In genomic region chr4:136928928-136929327, GRCm38 (mm10) we compare ENCODE assay signal across 8 mouse cellular contexts. TPM values are rescaled to one million over a fixed set of nuclear protein-coding genes. Genes with fewer than 3 reads are reported as not detected.
DNase-seq lines count a peak whose midpoint lies in the region; ATAC-seq and TF ChIP-seq lines count a peak whose summit lies in the region.

No protein-coding gene starts in this region.

- H3K4me2 ChIP-seq in heart, postnatal 0 days (ENCODE audit: low read depth, low read length): no peak overlapping the region
- no peak overlapping the region for H3K4me2 ChIP-seq in embryonic facial prominence, embryonic 14.5 days (ENCODE audit: low read depth, low read length)
- no peak overlapping the region for H3K4me2 ChIP-seq in hindbrain, embryonic 12.5 days (replicated peaks)

- TF ChIP-seq CTCF in heart, postnatal 0 days (IDR thresholded peaks at IDR 0.05; ENCODE audit: low read depth): peak; percentile 39

- H3K9me3 ChIP-seq in heart, postnatal 0 days (replicated peaks; ENCODE audit: control insufficient read depth, low read length): no peaks in the 10 kb centered on the region
- H3K9me3 ChIP-seq in heart, embryonic 10.5 days: no peaks in the 10 kb centered on the region
- no peaks in the 10 kb centered on the region for H3K9me3 ChIP-seq in embryonic facial prominence, embryonic 14.5 days (ENCODE audit: control insufficient read depth, low read length)
- H3K9me3 ChIP-seq in hindbrain, embryonic 12.5 days (replicated peaks): no peaks in the 10 kb centered on the region

- no peak for TF ChIP-seq EP300 in heart, postnatal 0 days (IDR thresholded peaks at IDR 0.05; ENCODE audit: low read depth)

- no peak for ATAC-seq in heart, postnatal 0 days (ENCODE audit: insufficient read depth, low read depth)
- no peak for ATAC-seq in embryonic facial prominence, embryonic 14.5 days (ENCODE audit: low read depth)
- ATAC-seq in hindbrain, embryonic 12.5 days (ENCODE audit: low FRiP score): no peak

- H3K36me3 ChIP-seq in heart, postnatal 0 days (replicated peaks; ENCODE audit: control insufficient read depth, insufficient read depth, low read length): no peaks in the 10 kb centered on the region
- no peaks in the 10 kb centered on the region for H3K36me3 ChIP-seq in heart, embryonic 10.5 days
- no peaks in the 10 kb centered on the region for H3K36me3 ChIP-seq in embryonic facial prominence, embryonic 14.5 days (ENCODE audit: control insufficient read depth, insufficient read depth, low read length)
- H3K36me3 ChIP-seq in hindbrain, embryonic 12.5 days: no peaks in the 10 kb centered on the region

- no peak overlapping the region for H3K9ac ChIP-seq in heart, postnatal 0 days (replicated peaks; ENCODE audit: low read depth, low read length)
- no peak overlapping the region for H3K9ac ChIP-seq in embryonic facial prominence, embryonic 14.5 days (ENCODE audit: low read depth, low read length)
- no peak overlapping the region for H3K9ac ChIP-seq in hindbrain, embryonic 12.5 days

- peaks cover 63% of the 10 kb centered on the region for H3K27me3 ChIP-seq in heart, postnatal 0 days (ENCODE audit: control insufficient read depth, insufficient read depth, low read length)
- peaks cover 98% of the 10 kb centered on the region for H3K27me3 ChIP-seq in heart, embryonic 10.5 days (ENCODE audit: insufficient read depth, poor library complexity, severe bottlenecking)
- peaks cover 19% of the 10 kb centered on the region for H3K27me3 ChIP-seq in embryonic facial prominence, embryonic 14.5 days (replicated peaks; ENCODE audit: control insufficient read depth, insufficient read depth, low read length)
- peaks cover 59% of the 10 kb centered on the region for H3K27me3 ChIP-seq in hindbrain, embryonic 12.5 days

- DNase-seq in heart, postnatal 0 days (ENCODE audit: low spot score): no peak
- DNase-seq in heart, embryonic 10.5 days (ENCODE audit: low spot score): no peak
- DNase-seq in 416B (ENCODE audit: low read depth): peak; percentile 58
- DNase-seq in R1 (ENCODE audit: low read depth, low spot score): peak; percentile 88
- peak; percentile 43 for DNase-seq in embryonic facial prominence, embryonic 14.5 days (ENCODE audit: low spot score)
- peak; percentile 80 for DNase-seq in retina, postnatal 1 day
- DNase-seq in urinary bladder, postnatal 4 days (ENCODE audit: low spot score in 2 of 2): no peak

- no peak overlapping the region for H3K4me3 ChIP-seq in heart, postnatal 0 days (ENCODE audit: low read depth, low read length)
- no peak overlapping the region for H3K4me3 ChIP-seq in heart, embryonic 10.5 days
- H3K4me3 ChIP-seq in embryonic facial prominence, embryonic 14.5 days (ENCODE audit: low read depth, low read length): no peak overlapping the region
- no peak overlapping the region for H3K4me3 ChIP-seq in hindbrain, embryonic 12.5 days

- no peak overlapping the region for H3K27ac ChIP-seq in heart, postnatal 0 days (ENCODE audit: low read depth)
- H3K27ac ChIP-seq in heart, embryonic 10.5 days: no peak overlapping the region
- no peak overlapping the region for H3K27ac ChIP-seq in embryonic facial prominence, embryonic 14.5 days (replicated peaks; ENCODE audit: low read depth, low read length)
- H3K27ac ChIP-seq in hindbrain, embryonic 12.5 days: no peak overlapping the region

- no peaks in the 10 kb centered on the region for H3K4me1 ChIP-seq in heart, postnatal 0 days (ENCODE audit: control insufficient read depth, insufficient read depth)
- 0 out of 2 replicates have a peak, but pooled peaks cover 8% of the 10 kb centered on the region for H3K4me1 ChIP-seq in heart, embryonic 10.5 days
- no peaks in the 10 kb centered on the region for H3K4me1 ChIP-seq in embryonic facial prominence, embryonic 14.5 days (ENCODE audit: control insufficient read depth, insufficient read depth, low read length)
- peaks cover 5% of the 10 kb centered on the region; the same call in 1 of the 2 replicates for H3K4me1 ChIP-seq in hindbrain, embryonic 12.5 days

- WGBS in heart, postnatal 0 days: 14% methylated on average over 5 of the region's 5 CpGs
- 14% methylated on average over 5 of the region's 5 CpGs for WGBS in heart, embryonic 10.5 days
- WGBS in embryonic facial prominence, embryonic 14.5 days: 13% methylated on average over 5 of the region's 5 CpGs
- WGBS in hindbrain, embryonic 12.5 days: 7% methylated on average over 5 of the region's 5 CpGs

RNA-seq across cellular contexts. Expression of gene Epha8, which starts 27.7 kb away (rescaled TPM):
- 0.08 and 0.19 TPM in 2 replicates for total RNA-seq in heart, postnatal 0 days (2014; rRNA removed; ENCODE audit: low replicate concordance)
- not detected in 2 replicates for polyA plus RNA-seq in heart, postnatal 0 days (2015; fragmentation: Nextera tagmentation; extraction: Ambion mirVana)
- 0.17 and 0.45 TPM in 2 replicates for polyA plus RNA-seq in heart, embryonic 10.5 days (2016; fragmentation: Nextera tagmentation; extraction: Ambion mirVana)
- 1.4 and 1.7 TPM in 2 replicates for polyA plus RNA-seq in embryonic facial prominence, embryonic 14.5 days (2014; fragmentation: Nextera tagmentation; extraction: Ambion mirVana)
- polyA plus RNA-seq in hindbrain, embryonic 12.5 days (2016; fragmentation: Nextera tagmentation; extraction: Ambion mirVana): 2.2 and 2.8 TPM in 2 replicates

RNA-seq across cellular contexts. Expression of gene C1qa, which starts 30.3 kb away (rescaled TPM):
- total RNA-seq in heart, postnatal 0 days (2014; rRNA removed; ENCODE audit: low replicate concordance): 40.9 and 50.6 TPM in 2 replicates
- 25.9 and 27.6 TPM in 2 replicates for polyA plus RNA-seq in heart, postnatal 0 days (2015; fragmentation: Nextera tagmentation; extraction: Ambion mirVana)
- 1.3 and 4.2 TPM in 2 replicates for polyA plus RNA-seq in heart, embryonic 10.5 days (2016; fragmentation: Nextera tagmentation; extraction: Ambion mirVana)
- 46.6 and 49.2 TPM in 2 replicates for polyA plus RNA-seq in embryonic facial prominence, embryonic 14.5 days (2014; fragmentation: Nextera tagmentation; extraction: Ambion mirVana)
- 14.6 and 17.8 TPM in 2 replicates for polyA plus RNA-seq in hindbrain, embryonic 12.5 days (2016; fragmentation: Nextera tagmentation; extraction: Ambion mirVana)

RNA-seq across cellular contexts. Expression of gene C1qc, which starts 36.1 kb away (rescaled TPM):
- 31.1 and 49.2 TPM in 2 replicates for total RNA-seq in heart, postnatal 0 days (2014; rRNA removed; ENCODE audit: low replicate concordance)
- polyA plus RNA-seq in heart, postnatal 0 days (2015; fragmentation: Nextera tagmentation; extraction: Ambion mirVana): 19.3 and 22.4 TPM in 2 replicates
- 1.3 and 4.7 TPM in 2 replicates for polyA plus RNA-seq in heart, embryonic 10.5 days (2016; fragmentation: Nextera tagmentation; extraction: Ambion mirVana)
- polyA plus RNA-seq in embryonic facial prominence, embryonic 14.5 days (2014; fragmentation: Nextera tagmentation; extraction: Ambion mirVana): 46.2 and 47.9 TPM in 2 replicates
- polyA plus RNA-seq in hindbrain, embryonic 12.5 days (2016; fragmentation: Nextera tagmentation; extraction: Ambion mirVana): 19.7 and 20.3 TPM in 2 replicates

RNA-seq across cellular contexts. Expression of gene C1qb, which starts 42.9 kb away (rescaled TPM):
- total RNA-seq in heart, postnatal 0 days (2014; rRNA removed; ENCODE audit: low replicate concordance): 38.7 and 64.1 TPM in 2 replicates
- polyA plus RNA-seq in heart, postnatal 0 days (2015; fragmentation: Nextera tagmentation; extraction: Ambion mirVana): 37.2 and 39.8 TPM in 2 replicates
- 4.5 and 13.4 TPM in 2 replicates for polyA plus RNA-seq in heart, embryonic 10.5 days (2016; fragmentation: Nextera tagmentation; extraction: Ambion mirVana)
- polyA plus RNA-seq in embryonic facial prominence, embryonic 14.5 days (2014; fragmentation: Nextera tagmentation; extraction: Ambion mirVana): 85.2 and 99.6 TPM in 2 replicates
- polyA plus RNA-seq in hindbrain, embryonic 12.5 days (2016; fragmentation: Nextera tagmentation; extraction: Ambion mirVana): 31.6 and 34.9 TPM in 2 replicates

Comparison
In these comparisons a context has a peak if more than half of its experiments do, and no peak if none do; other contexts are left out.
1. DNase-seq: peak in 416B (single experiment), R1 (single experiment), embryonic facial prominence, embryonic 14.5 days (single experiment) and retina, postnatal 1 day (single experiment); none in heart, postnatal 0 days (single experiment), heart, embryonic 10.5 days (single experiment) and urinary bladder, postnatal 4 days (0 of 2).